Mouse (Mus musculus): Measurements from ENCODE around the gene Vmn1r70.

Vmn1r70 gene

GRCm38 (mm10) chr7:10631232-10631631, at the start of gene Vmn1r70:
Vmn1r70 (plus strand) TSS chr7:10631532.
- DNase-seq (ENCODE audit: low read depth, low spot score) = no peak

- DNase-seq (ENCODE audit: low read depth, low spot score) = no peak
These were observed 17.8 kb upstream of the Vmn1r70 start, which contains the start of gene Vmn1r69 for GRCm38 (mm10) chr7:10613559-10613958. Vmn1r69 (minus strand) TSS chr7:10613659.
